Mouse (Mus musculus): ENCODE data around the gene Syn2.
"Not testable (repeated sequence)": the region's sequence is repeated elsewhere in the genome, so short reads cannot be mapped to it uniquely, and the experiment has no call there.

Syn2 gene

GRCm38 (mm10) chr6:115174845-115175244 lies 40.1 kb downstream of the Syn2 start:
- in situ Hi-C loops (cut with MboI, MseI): no loop called here

GRCm38 (mm10) chr6:115178826-115179225 lies 44.1 kb downstream of the Syn2 start:
- in situ Hi-C loops (cut with MboI, MseI): no loop called here

- in situ Hi-C loops (cut with MboI, MseI): no loop called here
Measured at GRCm38 (mm10) chr6:115181094-115181493, 46.4 kb downstream of the Syn2 start.

GRCm38 (mm10) chr6:115191111-115191510 lies 56.4 kb downstream of the Syn2 start:
- in situ Hi-C loops (cut with MboI, MseI): no loop called here

GRCm38 (mm10) chr6:115200753-115201152 lies 66.1 kb downstream of the Syn2 start:
- in situ Hi-C loops (cut with MboI, MseI): no loop called here

- in situ Hi-C loops (cut with MboI, MseI): no loop called here
Measured at GRCm38 (mm10) chr6:115203029-115203428, 68.3 kb downstream of the Syn2 start.

GRCm38 (mm10) chr6:115210187-115210586 lies 75.5 kb downstream of the Syn2 start:
- in situ Hi-C loops (cut with MboI, MseI): no loop called here

- in situ Hi-C loops (cut with MboI, MseI): no loop called here
Measured at GRCm38 (mm10) chr6:115210820-115211219, 76.1 kb downstream of the Syn2 start.

GRCm38 (mm10) chr6:115212132-115212903 lies 77.6 kb downstream of the Syn2 start:
- in situ Hi-C loops (cut with MboI, MseI): no loop called here

- in situ Hi-C loops (cut with MboI, MseI): no loop called here
Measured at GRCm38 (mm10) chr6:115213129-115213528, 78.4 kb downstream of the Syn2 start.

- in situ Hi-C loops (cut with MboI, MseI): no loop called here
Measured at GRCm38 (mm10) chr6:115221215-115221641, 86.5 kb downstream of the Syn2 start.

- in situ Hi-C loops (cut with MboI, MseI): loop anchor here (5.0 kb wide), 1 partner anchor 42 kb away; no protein-coding TSS in a partner anchor
Measured at GRCm38 (mm10) chr6:115225519-115225918, 90.8 kb downstream of the Syn2 start.

- in situ Hi-C loops (cut with MboI, MseI): loop anchor here (5.0 kb wide), 1 partner anchor 40 kb away; no protein-coding TSS in a partner anchor
Measured at GRCm38 (mm10) chr6:115227043-115227442, 92.3 kb downstream of the Syn2 start, which contains the start of gene Gm17482. Gene Gm17482 (plus strand): TSS chr6:115227343.

GRCm38 (mm10) chr6:115227529-115227928 lies 92.8 kb downstream of the Syn2 start:
- in situ Hi-C loops (cut with MboI, MseI): loop anchor here (5.0 kb wide), 1 partner anchor 40 kb away; no protein-coding TSS in a partner anchor

GRCm38 (mm10) chr6:115230557-115230956 lies 95.9 kb downstream of the Syn2 start:
- in situ Hi-C loops (cut with MboI, MseI): no loop called here

- in situ Hi-C loops (cut with MboI, MseI): no loop called here
Measured at GRCm38 (mm10) chr6:115231836-115232235, 97.1 kb downstream of the Syn2 start.

GRCm38 (mm10) chr6:115232562-115232961 lies 97.9 kb downstream of the Syn2 start:
- in situ Hi-C loops (cut with MboI, MseI): no loop called here

GRCm38 (mm10) chr6:115238031-115239027 lies 103.6 kb downstream of the Syn2 start:
- in situ Hi-C loops (cut with MboI, MseI): loop anchor here (5.0 kb wide), 1 partner anchor 299 kb away; no protein-coding TSS in a partner anchor

GRCm38 (mm10) chr6:115239335-115239734 lies 104.6 kb downstream of the Syn2 start:
- in situ Hi-C loops (cut with MboI, MseI): loop anchor here (5.0 kb wide), 1 partner anchor 298 kb away; no protein-coding TSS in a partner anchor

GRCm38 (mm10) chr6:115240431-115240830 lies 105.7 kb downstream of the Syn2 start:
- in situ Hi-C loops (cut with MboI, MseI): not testable (repeated sequence)

- in situ Hi-C loops (cut with MboI, MseI): no loop called here
Measured at GRCm38 (mm10) chr6:115241131-115241699, 106.5 kb downstream of the Syn2 start.
